Mouse (Mus musculus) stomach, postnatal 0 days (tissue): ENCODE results near the gene Mapk3. TPM values are rescaled to one million over a fixed set of nuclear protein-coding genes. Genes with fewer than 3 reads are reported as not detected.

Source experiments
- ATAC-seq: fragments of 200-750 bp; cut with Nextera tagmentation; 2 replicates; pipeline ENCODE4 v1.8.0; 2017; ENCODE audit not compliant: low FRiP score, low TSS enrichment
- DNase-seq: peaks from one replicate; pipeline ENCODE4 v3.0.0-alpha.2; 2016; ENCODE audit warnings: low spot score
- H3K27ac ChIP-seq: fragments of 300-500 bp; sonication (generic); replicated peaks from 2 replicates; pipeline ENCODE4 v1.5.1; 2014; ENCODE audit warnings: mild to moderate bottlenecking, control low read depth
- H3K27me3 ChIP-seq: fragments of 300-500 bp; sonication (generic); 2 replicates; pipeline ENCODE4 v1.6.1; 2014; ENCODE audit warnings: low read length; ENCODE audit not compliant: control insufficient read depth, insufficient read depth
- H3K36me3 ChIP-seq: fragments of 300-500 bp; sonication (generic); 2 replicates; pipeline ENCODE4 v1.6.1; 2014; ENCODE audit warnings: low read length, mixed read lengths; ENCODE audit not compliant: control insufficient read depth, insufficient read depth
- H3K4me1 ChIP-seq: fragments of 300-500 bp; sonication (generic); replicated peaks from 2 replicates; pipeline ENCODE4 v1.6.1; 2014; ENCODE audit warnings: antibody characterized with exemption; ENCODE audit not compliant: control insufficient read depth, insufficient read depth
- H3K4me2 ChIP-seq: fragments of 300-500 bp; sonication (generic); replicated peaks from 2 replicates; pipeline ENCODE4 v1.6.1; 2014; ENCODE audit warnings: low read depth, mild to moderate bottlenecking, control low read depth, moderate library complexity
- H3K4me3 ChIP-seq: fragments of 300-500 bp; sonication (generic); 2 replicates; pipeline ENCODE4 v1.5.1; 2014; ENCODE audit warnings: low read depth, low read length, control low read depth
- H3K9ac ChIP-seq: fragments of 300-500 bp; sonication (generic); 2 replicates; pipeline ENCODE4 v1.6.1; 2014; ENCODE audit warnings: mild to moderate bottlenecking, low read length, control low read depth, mixed read lengths
- H3K9me3 ChIP-seq: fragments of 300-500 bp; sonication (generic); 2 replicates; pipeline ENCODE4 v1.6.1; 2016; ENCODE audit warnings: low read length; ENCODE audit not compliant: control insufficient read depth
- CTCF ChIP-seq: IDR thresholded peaks from 2 replicates; pipeline ENCODE4 v1.5.1; 2016; ENCODE audit warnings: antibody characterized with exemption, low read depth, mild to moderate bottlenecking, moderate library complexity
- EP300 ChIP-seq: optimal IDR thresholded peaks from 2 replicates; pipeline ENCODE3; 2016; ENCODE audit warnings: antibody characterized with exemption
- WGBS: fragments of 180-500 bp; shearing (Covaris S2); extraction: QIAGEN DNeasy Blood & Tissue Kit; methylation state at CpG from one replicate; pipeline ENCODE4 v1.1.7; 2014; 5-methylcytosine and 5-hydroxymethylcytosine counted together
- polyA plus RNA-seq: library from polyadenylated mRNA; unstranded; fragments of >200 nt; fragmentation: Nextera tagmentation; extraction: Ambion mirVana; gene quantifications from 2 replicates; pipeline ENCODE4 v1.2.1, GENCODE M21; 2015

The Mapk3 gene
- polyA plus RNA-seq, 1 experiment from 2014 or later: 114 TPM

DNA sequence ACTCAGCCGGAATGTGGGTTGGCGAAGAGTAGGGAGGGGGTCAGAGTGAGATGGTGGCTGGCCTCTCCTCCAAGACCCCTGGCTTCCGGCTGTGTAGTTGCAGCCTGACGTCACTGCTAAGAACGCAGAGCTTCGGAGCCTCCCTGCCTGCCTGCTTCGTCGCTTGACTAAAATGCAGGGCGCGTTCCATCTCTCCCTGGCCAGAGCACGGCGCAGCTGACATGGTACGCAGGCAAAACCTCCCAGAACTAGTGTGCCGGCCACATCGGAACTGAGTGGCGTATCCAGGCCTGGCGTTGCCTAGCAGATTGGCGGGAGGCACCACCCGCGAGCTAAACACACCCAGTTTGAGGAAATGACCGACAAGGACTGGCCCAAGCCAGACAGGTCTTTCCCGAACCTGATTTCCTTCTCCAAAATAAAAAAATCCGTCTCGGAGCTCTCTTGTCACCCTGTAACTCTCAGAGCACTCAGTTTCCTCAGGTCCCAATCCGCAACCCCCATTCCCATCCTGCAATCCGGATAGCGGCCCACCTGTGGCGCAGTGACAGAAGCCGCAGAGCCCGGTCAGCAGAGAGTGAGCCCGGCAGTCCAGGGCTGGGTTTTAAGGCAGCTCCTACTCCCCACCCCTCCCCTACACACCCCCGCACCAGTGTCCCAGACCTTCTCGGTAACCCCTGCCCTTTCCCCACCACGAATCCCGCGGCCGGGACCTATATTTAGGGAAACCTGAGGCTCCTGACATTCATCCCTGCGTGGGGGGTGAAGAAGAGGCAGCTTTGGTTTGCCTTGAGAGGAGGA, 40.3 kb downstream of the Mapk3 start:
- no peaks in the 10 kb centered on the region for H3K27me3 ChIP-seq
- DNase-seq: no peak
- TF ChIP-seq EP300 (no peak), CTCF (peak; percentile 46)
- H3K4me1 ChIP-seq: no peaks in the 10 kb centered on the region; the same call in 1 of the 2 replicates
- peak overlapping the region; percentile 80 for H3K4me3 ChIP-seq
- WGBS: 3% methylated on average over 34 of the region's 38 CpGs
- H3K4me2 ChIP-seq: peak overlapping the region; percentile 68
- peak; percentile 85 for ATAC-seq
- H3K27ac ChIP-seq: peak overlapping the region; percentile 96
- peak overlapping the region; percentile 76 for H3K9ac ChIP-seq
- no peaks in the 10 kb centered on the region for H3K9me3 ChIP-seq
- peaks cover 14% of the 10 kb centered on the region; the same call in 1 of the 2 replicates for H3K36me3 ChIP-seq

DNA sequence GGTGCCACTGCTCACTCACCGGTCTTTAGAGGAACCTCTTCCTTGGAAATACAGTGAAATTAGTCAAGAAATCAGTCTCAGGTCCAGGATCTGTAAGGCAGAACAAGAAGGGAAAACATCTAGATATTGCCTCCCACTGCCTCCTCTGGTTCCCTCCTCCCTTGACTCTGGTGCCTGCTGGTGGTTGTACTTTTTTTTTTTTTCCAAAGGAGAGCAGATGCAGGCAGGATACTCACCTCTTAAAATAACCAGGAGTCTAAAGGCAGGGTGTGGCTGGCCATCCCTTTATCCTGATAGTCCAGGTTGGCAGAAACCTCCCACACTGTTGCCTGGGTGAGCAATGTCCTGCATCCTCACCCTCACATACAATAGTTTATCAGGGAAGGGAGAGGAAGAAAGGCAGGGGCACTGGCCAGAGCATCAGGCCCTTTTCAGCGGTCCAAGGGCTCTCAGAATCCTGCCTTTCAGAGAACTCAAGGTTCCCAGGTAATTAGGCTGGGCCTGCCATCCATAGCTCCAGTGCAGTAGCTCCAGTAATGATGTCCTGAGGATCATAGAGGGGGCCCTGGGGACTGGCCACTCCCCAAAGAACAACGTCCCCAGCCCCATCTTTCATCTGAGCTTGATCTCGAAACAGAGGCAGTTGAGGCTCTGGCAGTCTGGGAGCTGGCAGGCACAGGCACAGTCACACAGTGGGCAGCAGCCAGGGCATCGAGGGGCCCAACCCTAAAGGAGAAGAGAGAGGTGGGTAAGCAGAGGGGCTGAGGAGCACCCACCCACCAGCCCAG, 41.1 kb downstream of the Mapk3 start:
- TF ChIP-seq EP300 (no peak), CTCF (no peak; the same call in 1 of the 2 replicates)
- WGBS: 52% methylated on average over 5 of the region's 5 CpGs
- peak overlapping the region; percentile 96 for H3K27ac ChIP-seq
- H3K9ac ChIP-seq: peak overlapping the region; percentile 76
- H3K27me3 ChIP-seq: no peaks in the 10 kb centered on the region
- DNase-seq (no peak), ATAC-seq (no peak)
- H3K4me2 ChIP-seq: peak overlapping the region; percentile 68
- no peaks in the 10 kb centered on the region for H3K9me3 ChIP-seq
- H3K4me3 ChIP-seq: peak overlapping the region; percentile 80
- peaks cover 8% of the 10 kb centered on the region; the same call in 1 of the 2 replicates for H3K36me3 ChIP-seq
- no peaks in the 10 kb centered on the region; the same call in 1 of the 2 replicates for H3K4me1 ChIP-seq

DNA sequence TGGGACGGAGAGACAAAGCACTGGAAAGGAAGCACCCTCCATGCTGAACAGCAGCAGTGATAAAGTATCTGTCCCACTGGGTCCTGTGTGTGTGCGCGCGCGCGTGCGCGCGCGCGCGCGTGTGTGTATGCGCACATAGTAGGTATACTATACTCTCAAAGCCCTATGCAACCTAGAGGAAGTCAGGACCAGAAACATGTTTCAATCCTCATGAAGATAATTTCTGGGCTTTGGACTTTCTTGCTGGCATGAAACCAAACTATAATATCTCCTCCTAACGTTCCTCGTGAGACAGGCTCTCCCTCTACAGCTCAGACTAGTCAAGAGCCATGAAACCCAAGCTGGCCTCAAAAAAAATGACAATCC, 41.6 kb downstream of the Mapk3 start:
- 88% methylated on average over 16 of the region's 16 CpGs for WGBS
- no peaks in the 10 kb centered on the region for H3K9me3 ChIP-seq
- H3K36me3 ChIP-seq: peaks cover 5% of the 10 kb centered on the region; the same call in 1 of the 2 replicates
- H3K9ac ChIP-seq: no peak overlapping the region
- DNase-seq: no peak
- TF ChIP-seq EP300 (no peak), CTCF (no peak)
- no peak overlapping the region for H3K4me3 ChIP-seq
- H3K4me2 ChIP-seq: no peak overlapping the region
- no peaks in the 10 kb centered on the region; the same call in 1 of the 2 replicates for H3K4me1 ChIP-seq
- H3K27ac ChIP-seq: no peak overlapping the region
- no peaks in the 10 kb centered on the region for H3K27me3 ChIP-seq
- ATAC-seq: no peak

DNA sequence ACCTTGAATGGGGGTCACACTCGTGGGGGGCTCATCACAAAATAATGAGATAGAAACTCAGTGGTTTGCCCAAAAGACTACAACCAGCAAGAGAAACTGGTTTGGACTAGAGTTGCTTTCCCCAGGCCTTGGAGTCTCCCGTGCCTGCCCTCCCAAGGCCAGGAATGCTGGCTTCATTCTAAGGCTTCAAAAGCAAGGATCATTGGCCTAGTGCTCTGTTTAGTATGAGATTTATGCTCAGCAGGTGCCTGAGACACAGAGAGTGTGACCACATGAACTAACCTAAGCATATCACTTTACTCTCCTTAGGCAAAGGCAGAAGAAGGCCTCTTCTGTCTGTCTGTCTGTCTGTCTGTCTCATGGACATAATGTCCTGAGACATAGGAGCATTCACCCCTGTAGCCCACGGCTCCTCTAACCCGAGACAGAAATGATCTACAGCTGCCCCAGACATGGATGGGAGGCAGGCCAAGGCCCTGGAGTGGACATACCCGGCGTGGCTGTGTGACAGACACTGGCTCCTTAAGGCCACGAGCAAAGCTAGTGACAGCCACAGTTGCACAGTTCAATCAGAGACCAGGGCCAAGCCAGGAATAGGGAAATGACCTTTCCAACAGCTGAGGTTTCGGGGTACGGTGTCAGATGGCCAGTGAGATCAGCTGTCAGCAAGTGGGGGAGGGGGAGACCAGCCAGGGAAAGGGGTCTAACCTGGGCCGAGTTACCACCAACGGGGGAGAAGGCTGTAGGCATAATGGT, 42.9 kb downstream of the Mapk3 start:
- TF ChIP-seq CTCF (no peak), EP300 (no peak)
- DNase-seq (no peak), ATAC-seq (no peak)
- Histone ChIP-seq H3K4me1 (no peaks in the 10 kb centered on the region; the same call in 1 of the 2 replicates), H3K9me3 (no peaks in the 10 kb centered on the region), H3K27me3 (no peaks in the 10 kb centered on the region), H3K9ac (no peak overlapping the region), H3K27ac (no peak overlapping the region), H3K4me2 (no peak overlapping the region), H3K4me3 (no peak overlapping the region), H3K36me3 (no peaks in the 10 kb centered on the region)
- 73% methylated on average over 11 of the region's 11 CpGs for WGBS

DNA sequence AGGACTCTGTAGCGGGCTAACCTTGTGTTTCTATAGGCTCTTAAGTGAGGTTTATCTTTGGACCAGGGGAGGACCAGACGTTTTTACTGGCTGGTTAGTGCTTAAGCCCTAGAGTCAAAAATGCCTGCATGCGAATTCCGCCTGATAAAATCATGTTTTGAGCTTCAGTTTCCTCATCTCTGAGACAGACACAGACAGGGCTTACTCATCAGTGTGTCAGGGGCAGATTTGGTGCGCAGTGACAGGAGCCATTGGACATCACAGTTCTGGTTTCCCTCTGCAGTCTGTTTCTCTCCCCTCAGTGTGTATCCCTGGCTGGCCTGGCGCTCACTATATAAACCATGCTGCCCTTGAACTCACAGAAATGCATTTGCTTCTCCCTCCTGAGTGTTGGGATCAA, 43.8 kb downstream of the Mapk3 start:
- ATAC-seq (no peak), DNase-seq (no peak)
- Histone ChIP-seq H3K36me3 (no peaks in the 10 kb centered on the region), H3K9me3 (no peaks in the 10 kb centered on the region), H3K9ac (no peak overlapping the region), H3K4me1 (peaks cover 4% of the 10 kb centered on the region; the same call in 1 of the 2 replicates), H3K4me3 (no peak overlapping the region), H3K27me3 (no peaks in the 10 kb centered on the region), H3K4me2 (no peak overlapping the region), H3K27ac (0 out of 2 replicates have a peak overlapping the region, but pooled peaks have one; percentile 45)
- TF ChIP-seq CTCF: no peak
- no peak for TF ChIP-seq EP300
- 69% methylated on average over 6 of the region's 6 CpGs for WGBS
